Mouse (Mus musculus) lung, adult 2 months (tissue): ENCODE data around the gene Btbd35f12. TPM values are rescaled to one million over a fixed set of nuclear protein-coding genes. Genes with fewer than 3 reads are reported as not detected.
"Not testable (repeated sequence)": the region's sequence is repeated elsewhere in the genome, so short reads cannot be mapped to it uniquely, and the experiment has no call there.

Source experiments
- DNase-seq: peaks from one replicate; pipeline ENCODE4 v3.0.0; 2022
- H3K4me1 ChIP-seq: fragments of 200-500 bp; 2 replicates; pipeline ENCODE4 v1.6.1; 2011; ENCODE audit warnings: low read length; ENCODE audit not compliant: control insufficient read depth, insufficient read depth
- H3K4me3 ChIP-seq: fragments of 200-500 bp; replicated peaks from 2 replicates; pipeline ENCODE3; 2011; ENCODE audit warnings: low read depth, mild to moderate bottlenecking, control low read depth, low read length; ENCODE audit errors: extremely low read depth
- WGBS: fragments of 180-500 bp; shearing (Covaris S2); methylation state at CpG from one replicate; pipeline ENCODE4 v1.1.7; 2018; 5-methylcytosine and 5-hydroxymethylcytosine counted together
- polyA plus RNA-seq: library from polyadenylated mRNA; depleted of rRNA; stranded (reverse); fragments of >200 nt; gene quantifications from 2 replicates; pipeline ENCODE4 v1.2.3, GENCODE M21; 2012; rRNA removed

Btbd35f12 gene
- polyA plus RNA-seq = not detected in 2 replicates

- H3K4me3 ChIP-seq, DNase-seq: not testable (repeated sequence)
- WGBS = no CpG with 5 or more reads among the region's 3 CpGs
Measured at GRCm38 (mm10) chrX:33313079-33313478, at the start of gene Btbd35f12. Gene Btbd35f12, plus strand, starts transcription at chrX:33313379.

GRCm38 (mm10) chrX:33353254-33353653 is 40.1 kb downstream of the Btbd35f12 start:
- H3K4me1 ChIP-seq, H3K4me3 ChIP-seq, DNase-seq: not testable (repeated sequence)
- 86% methylated on average over 2 of the region's 2 CpGs for WGBS

More at GRCm38 (mm10) chrX:33313079-33313478, at the start of gene Btbd35f12:
- not testable (repeated sequence) for H3K4me1 ChIP-seq

Other genes starting within 250 kb of the Btbd35f12 start
- gene Spin2-ps6, start 78.5 kb upstream of the Btbd35f12 start, polyA plus RNA-seq = not detected in 2 replicates